Mouse (Mus musculus): ENCODE results near the gene Srebf2. TPM values are rescaled to one million over a fixed set of nuclear protein-coding genes. Genes with fewer than 3 reads are reported as not detected.

Srebf2 gene
- polyA plus RNA-seq, 1 experiment from 2014 or later: 101 TPM

DNA sequence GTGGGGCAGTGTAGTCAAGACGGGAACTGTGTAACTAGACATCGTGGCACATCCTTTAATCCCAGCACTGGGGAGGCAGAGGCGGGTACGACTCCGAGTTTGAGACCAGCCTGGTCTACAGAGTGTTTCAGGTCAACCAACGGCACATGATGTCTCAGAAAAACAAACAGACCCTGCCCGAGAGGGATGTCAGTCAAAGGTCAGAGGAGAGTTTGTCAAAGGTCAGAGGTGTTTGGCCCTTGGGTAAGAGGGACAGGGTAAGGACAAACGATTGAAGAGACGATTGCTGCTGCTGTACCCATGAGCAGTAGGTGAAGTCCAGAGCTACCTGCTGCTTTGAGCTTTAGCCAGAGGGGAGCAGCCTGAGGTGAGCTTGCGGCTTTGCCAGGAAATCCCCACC, 36.6 kb downstream of the Srebf2 start:
- 67% methylated on average over 10 of the region's 10 CpGs for WGBS
- Histone ChIP-seq H3K9ac (ENCODE audit: low read depth, low read length) (peak overlapping the region; percentile 60), H3K9me3 (ENCODE audit: control insufficient read depth, low read length) (peaks cover 6% of the 10 kb centered on the region; the same call in 1 of the 2 replicates), H3K4me1 (replicated peaks; ENCODE audit: control insufficient read depth, insufficient read depth, low read length) (peaks cover 41% of the 10 kb centered on the region), H3K36me3 (ENCODE audit: control insufficient read depth, insufficient read depth, low read length) (peaks cover 75% of the 10 kb centered on the region), H3K4me3 (ENCODE audit: low read depth, low read length) (no peak overlapping the region), H3K27ac (ENCODE audit: low read depth, low read length) (peak overlapping the region; percentile 96), H3K4me2 (peak overlapping the region; percentile 55), H3K27me3 (replicated peaks; ENCODE audit: control insufficient read depth, insufficient read depth, low read length) (no peaks in the 10 kb centered on the region; the same call in 1 of the 2 replicates)
- no peak for ATAC-seq (replicated peaks; ENCODE audit: low FRiP score)
- DNase-seq (ENCODE audit: low spot score): no peak

- DNase-seq (ENCODE audit: low spot score) (peak; percentile 70), ATAC-seq (replicated peaks; ENCODE audit: low FRiP score) (peak; percentile 87)
- peak overlapping the region; percentile 60 for H3K9ac ChIP-seq (ENCODE audit: low read depth, low read length)
- 26% methylated on average over 7 of the region's 7 CpGs for WGBS
- peaks cover 41% of the 10 kb centered on the region for H3K4me1 ChIP-seq (replicated peaks; ENCODE audit: control insufficient read depth, insufficient read depth, low read length)
- no peak overlapping the region for H3K4me3 ChIP-seq (ENCODE audit: low read depth, low read length)
- H3K36me3 ChIP-seq (ENCODE audit: control insufficient read depth, insufficient read depth, low read length): peaks cover 70% of the 10 kb centered on the region
- H3K4me2 ChIP-seq: peak overlapping the region; percentile 55
- peaks cover 6% of the 10 kb centered on the region; the same call in 1 of the 2 replicates for H3K9me3 ChIP-seq (ENCODE audit: control insufficient read depth, low read length)
- peak overlapping the region; percentile 96 for H3K27ac ChIP-seq (ENCODE audit: low read depth, low read length)
- H3K27me3 ChIP-seq (replicated peaks; ENCODE audit: control insufficient read depth, insufficient read depth, low read length): no peaks in the 10 kb centered on the region; the same call in 1 of the 2 replicates
Observed at GRCm38 (mm10) chr15:82184183-82184582, 37.2 kb downstream of the Srebf2 start.

GRCm38 (mm10) chr15:82184656-82185055, 37.7 kb downstream of the Srebf2 start:
- H3K4me3 ChIP-seq (ENCODE audit: low read depth, low read length): no peak overlapping the region
- ATAC-seq (replicated peaks; ENCODE audit: low FRiP score) (no peak), DNase-seq (ENCODE audit: low spot score) (no peak)
- peak overlapping the region; percentile 60 for H3K9ac ChIP-seq (ENCODE audit: low read depth, low read length)
- 77% methylated on average over 10 of the region's 10 CpGs for WGBS
- H3K36me3 ChIP-seq (ENCODE audit: control insufficient read depth, insufficient read depth, low read length): peaks cover 67% of the 10 kb centered on the region
- no peaks in the 10 kb centered on the region; the same call in 1 of the 2 replicates for H3K27me3 ChIP-seq (replicated peaks; ENCODE audit: control insufficient read depth, insufficient read depth, low read length)
- H3K27ac ChIP-seq (ENCODE audit: low read depth, low read length): peak overlapping the region; percentile 96
- peak overlapping the region; percentile 55 for H3K4me2 ChIP-seq
- H3K4me1 ChIP-seq (replicated peaks; ENCODE audit: control insufficient read depth, insufficient read depth, low read length): peaks cover 41% of the 10 kb centered on the region
- peaks cover 6% of the 10 kb centered on the region; the same call in 1 of the 2 replicates for H3K9me3 ChIP-seq (ENCODE audit: control insufficient read depth, low read length)

GRCm38 (mm10) chr15:82185062-82185783, 38.2 kb downstream of the Srebf2 start:
- H3K9me3 ChIP-seq (ENCODE audit: control insufficient read depth, low read length): peaks cover 6% of the 10 kb centered on the region; the same call in 1 of the 2 replicates
- WGBS: 77% methylated on average over 14 of the region's 14 CpGs
- H3K4me2 ChIP-seq: peak overlapping the region; percentile 55
- peak overlapping the region; percentile 96 for H3K27ac ChIP-seq (ENCODE audit: low read depth, low read length)
- peaks cover 61% of the 10 kb centered on the region for H3K36me3 ChIP-seq (ENCODE audit: control insufficient read depth, insufficient read depth, low read length)
- ATAC-seq (replicated peaks; ENCODE audit: low FRiP score) (no peak), DNase-seq (ENCODE audit: low spot score) (no peak)
- no peaks in the 10 kb centered on the region; the same call in 1 of the 2 replicates for H3K27me3 ChIP-seq (replicated peaks; ENCODE audit: control insufficient read depth, insufficient read depth, low read length)
- H3K4me1 ChIP-seq (replicated peaks; ENCODE audit: control insufficient read depth, insufficient read depth, low read length): peaks cover 41% of the 10 kb centered on the region
- H3K9ac ChIP-seq (ENCODE audit: low read depth, low read length): peak overlapping the region; percentile 60
- no peak overlapping the region for H3K4me3 ChIP-seq (ENCODE audit: low read depth, low read length)

GRCm38 (mm10) chr15:82186131-82186530, 39.1 kb downstream of the Srebf2 start:
- Histone ChIP-seq H3K9me3 (ENCODE audit: control insufficient read depth, low read length) (peaks cover 6% of the 10 kb centered on the region; the same call in 1 of the 2 replicates), H3K27me3 (replicated peaks; ENCODE audit: control insufficient read depth, insufficient read depth, low read length) (no peaks in the 10 kb centered on the region; the same call in 1 of the 2 replicates), H3K4me2 (peak overlapping the region; percentile 55), H3K4me1 (replicated peaks; ENCODE audit: control insufficient read depth, insufficient read depth, low read length) (peaks cover 41% of the 10 kb centered on the region), H3K9ac (ENCODE audit: low read depth, low read length) (peak overlapping the region; percentile 1; the same call in 1 of the 2 replicates), H3K36me3 (ENCODE audit: control insufficient read depth, insufficient read depth, low read length) (peaks cover 58% of the 10 kb centered on the region), H3K27ac (ENCODE audit: low read depth, low read length) (peak overlapping the region; percentile 96), H3K4me3 (ENCODE audit: low read depth, low read length) (no peak overlapping the region)
- ATAC-seq (replicated peaks; ENCODE audit: low FRiP score) (peak; percentile 79), DNase-seq (ENCODE audit: low spot score) (no peak)
- 29% methylated on average over 14 of the region's 14 CpGs for WGBS

DNA sequence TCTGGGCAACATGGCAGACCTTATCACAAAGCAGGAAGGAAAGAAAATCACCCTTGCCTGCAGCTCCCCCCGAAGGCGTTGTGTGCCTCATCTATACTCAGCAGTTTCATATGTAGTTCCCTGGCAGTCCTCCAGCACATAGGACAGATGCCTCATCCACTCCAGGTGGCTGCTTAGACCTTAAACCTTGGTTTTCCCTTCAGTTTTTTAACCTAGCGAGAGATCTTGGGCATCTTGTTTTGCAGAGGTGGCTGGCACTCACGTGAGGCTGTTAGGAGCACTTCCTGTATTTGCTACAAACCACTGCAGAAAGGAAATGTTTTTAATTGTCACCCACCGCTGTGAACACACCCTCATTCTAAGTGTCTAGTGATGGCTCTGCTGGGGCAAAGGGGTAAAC, 40.0 kb downstream of the Srebf2 start:
- WGBS: 64% methylated on average over 5 of the region's 5 CpGs
- peak overlapping the region; percentile 96 for H3K27ac ChIP-seq (ENCODE audit: low read depth, low read length)
- no peak overlapping the region for H3K4me3 ChIP-seq (ENCODE audit: low read depth, low read length)
- H3K4me2 ChIP-seq: peak overlapping the region; percentile 6; the same call in 1 of the 2 replicates
- ATAC-seq (replicated peaks; ENCODE audit: low FRiP score) (no peak), DNase-seq (ENCODE audit: low spot score) (no peak)
- no peaks in the 10 kb centered on the region; the same call in 1 of the 2 replicates for H3K27me3 ChIP-seq (replicated peaks; ENCODE audit: control insufficient read depth, insufficient read depth, low read length)
- peaks cover 51% of the 10 kb centered on the region for H3K36me3 ChIP-seq (ENCODE audit: control insufficient read depth, insufficient read depth, low read length)
- H3K4me1 ChIP-seq (replicated peaks; ENCODE audit: control insufficient read depth, insufficient read depth, low read length): peaks cover 41% of the 10 kb centered on the region
- peaks cover 6% of the 10 kb centered on the region; the same call in 1 of the 2 replicates for H3K9me3 ChIP-seq (ENCODE audit: control insufficient read depth, low read length)
- no peak overlapping the region; the same call in 1 of the 2 replicates for H3K9ac ChIP-seq (ENCODE audit: low read depth, low read length)

- ATAC-seq (replicated peaks; ENCODE audit: low FRiP score): no peak
- 80% methylated on average over 4 of the region's 4 CpGs for WGBS
- Histone ChIP-seq H3K4me3 (ENCODE audit: low read depth, low read length) (no peak overlapping the region), H3K9ac (ENCODE audit: low read depth, low read length) (no peak overlapping the region), H3K36me3 (ENCODE audit: control insufficient read depth, insufficient read depth, low read length) (peaks cover 48% of the 10 kb centered on the region), H3K4me2 (no peak overlapping the region), H3K27ac (ENCODE audit: low read depth, low read length) (peak overlapping the region; percentile 96), H3K27me3 (replicated peaks; ENCODE audit: control insufficient read depth, insufficient read depth, low read length) (no peaks in the 10 kb centered on the region; the same call in 1 of the 2 replicates), H3K4me1 (replicated peaks; ENCODE audit: control insufficient read depth, insufficient read depth, low read length) (peaks cover 41% of the 10 kb centered on the region), H3K9me3 (ENCODE audit: control insufficient read depth, low read length) (peaks cover 1% of the 10 kb centered on the region; the same call in 1 of the 2 replicates)
- no peak for DNase-seq (ENCODE audit: low spot score)
Observed at GRCm38 (mm10) chr15:82187401-82187800, 40.4 kb downstream of the Srebf2 start.

DNA sequence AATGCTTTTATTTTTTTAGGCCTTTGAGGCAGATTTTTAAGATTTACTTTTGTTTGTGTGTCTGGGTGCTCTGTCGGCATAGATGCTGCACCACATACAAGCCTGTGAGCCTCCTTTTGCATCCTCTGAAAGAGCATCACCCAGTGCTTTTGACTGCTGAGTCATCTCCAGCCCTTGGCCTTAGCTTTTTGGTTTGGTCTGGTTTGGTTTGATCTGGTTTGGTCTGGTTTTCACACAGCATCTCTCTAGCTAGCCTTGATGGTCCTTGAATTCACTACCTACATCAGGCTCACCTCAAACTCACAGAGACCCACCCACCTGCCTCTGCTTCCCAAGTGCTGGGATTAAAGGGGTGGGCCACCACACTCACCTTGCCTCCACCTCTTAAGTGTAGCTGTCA, 40.9 kb downstream of the Srebf2 start:
- 100% methylated on average over 1 of the region's 1 CpGs for WGBS
- Histone ChIP-seq H3K9ac (ENCODE audit: low read depth, low read length) (no peak overlapping the region), H3K4me3 (ENCODE audit: low read depth, low read length) (no peak overlapping the region), H3K9me3 (ENCODE audit: control insufficient read depth, low read length) (no peaks in the 10 kb centered on the region), H3K27ac (ENCODE audit: low read depth, low read length) (no peak overlapping the region), H3K4me1 (replicated peaks; ENCODE audit: control insufficient read depth, insufficient read depth, low read length) (peaks cover 41% of the 10 kb centered on the region), H3K27me3 (replicated peaks; ENCODE audit: control insufficient read depth, insufficient read depth, low read length) (no peaks in the 10 kb centered on the region; the same call in 1 of the 2 replicates), H3K4me2 (no peak overlapping the region), H3K36me3 (ENCODE audit: control insufficient read depth, insufficient read depth, low read length) (peaks cover 49% of the 10 kb centered on the region)
- ATAC-seq (replicated peaks; ENCODE audit: low FRiP score): no peak
- no peak for DNase-seq (ENCODE audit: low spot score)

All from liver, embryonic 11.5 days (tissue).